Comparison of ENCODE assay signal across 16 mouse cellular contexts in the genomic region with DNA sequence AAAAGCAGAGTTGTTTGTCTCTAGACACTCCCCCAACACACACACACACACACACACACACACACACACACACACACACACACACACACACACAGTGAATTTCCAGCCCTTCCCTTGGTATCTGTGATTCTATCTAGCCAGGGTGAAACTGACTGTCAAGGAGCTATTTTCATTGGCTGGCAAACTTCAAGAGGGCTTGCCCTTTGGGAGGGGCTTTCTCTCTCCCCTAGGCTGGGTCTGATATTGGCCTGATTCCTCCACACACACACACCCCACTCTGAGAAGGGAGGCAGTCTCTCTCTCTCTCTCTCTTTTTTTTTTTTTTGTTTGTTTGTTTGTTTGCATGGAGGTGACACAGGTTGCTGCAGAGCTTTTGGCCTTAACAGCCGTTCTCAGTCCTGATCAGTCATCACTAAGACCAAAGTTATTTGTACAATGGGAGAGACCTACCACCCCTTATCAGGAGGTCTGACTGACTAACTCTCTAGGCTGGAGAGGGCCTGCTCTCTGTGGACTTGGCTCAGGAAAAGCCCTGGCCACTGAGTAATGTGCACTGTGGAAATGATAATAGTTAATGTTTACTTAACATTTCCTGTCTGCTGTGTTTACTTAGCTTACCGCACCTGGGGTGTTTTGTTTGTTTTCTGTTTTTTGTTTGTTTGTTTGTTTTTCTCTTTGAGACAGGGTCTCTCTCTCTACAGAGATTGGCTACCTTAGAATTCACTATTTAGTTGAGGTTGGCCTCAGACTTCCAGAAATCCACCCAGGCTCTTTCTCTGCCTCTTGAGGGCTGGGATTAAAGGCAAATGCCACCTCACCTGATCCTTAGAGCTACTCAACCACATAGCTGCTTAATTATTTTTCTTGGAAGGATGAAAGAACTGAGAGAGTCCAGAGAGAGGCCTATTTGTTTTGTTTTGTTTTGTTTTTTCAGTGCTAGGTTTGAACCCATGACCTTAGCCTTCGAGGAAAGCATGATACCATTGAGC. TPM values are rescaled to one million over a fixed set of nuclear protein-coding genes. Genes with fewer than 3 reads are reported as not detected.
A peak's percentile ranks its signal among the peaks of the same experiment; 100 is the strongest.
DNase-seq lines count a peak whose midpoint lies in the region; ATAC-seq and TF ChIP-seq lines count a peak whose summit lies in the region.
"Had no signal": no experiment of that assay in that cellular context is flagged by ENCODE, and none has a peak within 500 bp of the region (broad histone marks: within the 10 kb centered on the region; RNA-seq: fewer than 3 reads in every experiment).

No protein-coding gene starts in this region.

- TF ChIP-seq POLR2A in liver, adult 2 months (IDR thresholded peaks at IDR 0.05; ENCODE audit: extremely low read depth, insufficient read depth, low read length) = no peak

- peak; percentile 70 for DNase-seq in liver, adult 2 months (ENCODE audit: extremely low read depth, low read depth, low spot score)
- DNase-seq in liver = no peak
- no peak for DNase-seq in hindbrain, embryonic 11.5 days (ENCODE audit: low spot score)
- DNase-seq in heart, postnatal 4 days = no peak
- DNase-seq in midbrain, embryonic 10.5 days (ENCODE audit: low spot score) = no peak
- DNase-seq: cerebellum, postnatal 25 days; heart, postnatal 10 days; thymus, postnatal 4 days had no signal

- peak; percentile 31 for ATAC-seq in intestine, postnatal 0 days
- ATAC-seq in liver, embryonic 16.5 days (ENCODE audit: low read depth) = peak; percentile 80
- no peak for ATAC-seq in hindbrain, embryonic 11.5 days (ENCODE audit: low FRiP score)
- ATAC-seq: CD4-positive, CD25-positive, alpha-beta regulatory T cell, adult 4 months; forebrain, embryonic 15.5 days; midbrain, embryonic 13.5 days had no signal

- H3K4me1 ChIP-seq in liver, adult 2 months (ENCODE audit: control insufficient read depth, insufficient read depth, low read length) = no peaks in the 10 kb centered on the region; the same call in 1 of the 2 replicates
- no peaks in the 10 kb centered on the region; the same call in 1 of the 2 replicates for H3K4me1 ChIP-seq in intestine, postnatal 0 days (replicated peaks; ENCODE audit: control insufficient read depth, insufficient read depth, low read length)
- no peaks in the 10 kb centered on the region for H3K4me1 ChIP-seq in liver, embryonic 16.5 days (ENCODE audit: control insufficient read depth, low read depth, low read length)
- H3K4me1 ChIP-seq in hindbrain, embryonic 11.5 days (replicated peaks; ENCODE audit: control insufficient read depth, insufficient read depth, low read length) = no peaks in the 10 kb centered on the region
- no peaks in the 10 kb centered on the region for H3K4me1 ChIP-seq in midbrain, embryonic 10.5 days
- H3K4me1 ChIP-seq: embryonic facial prominence, embryonic 10.5 days; forebrain, embryonic 15.5 days; midbrain, embryonic 13.5 days had no signal

- H3K4me2 ChIP-seq in intestine, postnatal 0 days (replicated peaks; ENCODE audit: low read depth) = no peak overlapping the region
- H3K4me2 ChIP-seq in liver, embryonic 16.5 days (ENCODE audit: low read depth, low read length) = no peak overlapping the region
- no peak overlapping the region for H3K4me2 ChIP-seq in hindbrain, embryonic 11.5 days (replicated peaks; ENCODE audit: low read depth, low read length)
- H3K4me2 ChIP-seq: forebrain, embryonic 15.5 days; midbrain, embryonic 13.5 days had no signal

- WGBS in liver, adult 2 months = 16% methylated on average over 3 of the region's 3 CpGs
- WGBS in intestine, postnatal 0 days = 39% methylated on average over 3 of the region's 3 CpGs
- 45% methylated on average over 3 of the region's 3 CpGs for WGBS in liver, embryonic 16.5 days (ENCODE audit: insufficient replicate concordance)
- WGBS in hindbrain, embryonic 11.5 days = 68% methylated on average over 3 of the region's 3 CpGs
- WGBS in midbrain, embryonic 10.5 days = 66% methylated on average over 3 of the region's 3 CpGs

- no peaks in the 10 kb centered on the region for H3K36me3 ChIP-seq in liver, adult 2 months (ENCODE audit: control insufficient read depth, insufficient read depth, low read length)
- no peaks in the 10 kb centered on the region for H3K36me3 ChIP-seq in intestine, postnatal 0 days (ENCODE audit: control insufficient read depth, insufficient read depth)
- H3K36me3 ChIP-seq in liver, embryonic 16.5 days (ENCODE audit: control insufficient read depth, insufficient read depth) = no peaks in the 10 kb centered on the region
- H3K36me3 ChIP-seq in hindbrain, embryonic 11.5 days (ENCODE audit: control insufficient read depth, insufficient read depth, low read length) = no peaks in the 10 kb centered on the region
- no peaks in the 10 kb centered on the region for H3K36me3 ChIP-seq in midbrain, embryonic 10.5 days
- H3K36me3 ChIP-seq: embryonic facial prominence, embryonic 10.5 days; forebrain, embryonic 15.5 days; midbrain, embryonic 13.5 days had no signal

- no peaks in the 10 kb centered on the region for H3K79me2 ChIP-seq in liver, adult 2 months (ENCODE audit: control insufficient read depth, insufficient read depth, low read length)

- TF ChIP-seq CTCF in liver, adult 2 months (IDR thresholded peaks at IDR 0.05; ENCODE audit: low read depth, low read length) = no peak
- TF ChIP-seq CTCF in intestine, postnatal 0 days (IDR thresholded peaks at IDR 0.05; ENCODE audit: low read depth) = no peak

- H3K27ac ChIP-seq in liver, adult 2 months (replicated peaks; ENCODE audit: insufficient read depth, low read depth, low read length) = 0 out of 2 replicates have a peak overlapping the region, but pooled peaks have one; percentile 1
- peak overlapping the region; percentile 31 for H3K27ac ChIP-seq in intestine, postnatal 0 days (ENCODE audit: low read depth, low read length)
- peak overlapping the region; percentile 49; the same call in 1 of the 2 replicates for H3K27ac ChIP-seq in liver, embryonic 16.5 days (ENCODE audit: low read length)
- no peak overlapping the region for H3K27ac ChIP-seq in hindbrain, embryonic 11.5 days (ENCODE audit: low read depth, low read length)
- H3K27ac ChIP-seq in midbrain, embryonic 10.5 days (replicated peaks) = no peak overlapping the region
- H3K27ac ChIP-seq: embryonic facial prominence, embryonic 10.5 days; forebrain, embryonic 15.5 days; midbrain, embryonic 13.5 days had no signal

- no peak overlapping the region for H3K9ac ChIP-seq in liver, adult 2 months (ENCODE audit: low read depth, low read length)
- no peak overlapping the region for H3K9ac ChIP-seq in intestine, postnatal 0 days (ENCODE audit: low read depth, low read length)
- H3K9ac ChIP-seq in liver, embryonic 16.5 days (ENCODE audit: low read depth, low read length) = no peak overlapping the region
- no peak overlapping the region for H3K9ac ChIP-seq in hindbrain, embryonic 11.5 days (ENCODE audit: low read depth, low read length)
- H3K9ac ChIP-seq: forebrain, embryonic 15.5 days; midbrain, embryonic 13.5 days had no signal

- no peak overlapping the region for H3K4me3 ChIP-seq in liver, adult 2 months (ENCODE audit: insufficient read depth, low read depth, low read length)
- H3K4me3 ChIP-seq in intestine, postnatal 0 days (ENCODE audit: low read depth, low read length) = no peak overlapping the region
- H3K4me3 ChIP-seq in liver, embryonic 16.5 days (ENCODE audit: low read depth, low read length) = no peak overlapping the region
- H3K4me3 ChIP-seq in hindbrain, embryonic 11.5 days (ENCODE audit: low read depth, low read length) = no peak overlapping the region
- no peak overlapping the region for H3K4me3 ChIP-seq in midbrain, embryonic 10.5 days
- H3K4me3 ChIP-seq: embryonic facial prominence, embryonic 10.5 days; erythroblast, embryonic 14.5 days; forebrain, embryonic 15.5 days; midbrain, embryonic 13.5 days; myocyte had no signal

- H3K9me3 ChIP-seq in intestine, postnatal 0 days (ENCODE audit: control insufficient read depth) = no peaks in the 10 kb centered on the region
- no peaks in the 10 kb centered on the region for H3K9me3 ChIP-seq in liver, embryonic 16.5 days (replicated peaks; ENCODE audit: control insufficient read depth, low read length)
- H3K9me3 ChIP-seq in hindbrain, embryonic 11.5 days (ENCODE audit: control insufficient read depth, low read length) = no peaks in the 10 kb centered on the region
- H3K9me3 ChIP-seq in midbrain, embryonic 10.5 days (replicated peaks) = no peaks in the 10 kb centered on the region
- H3K9me3 ChIP-seq: embryonic facial prominence, embryonic 10.5 days; forebrain, embryonic 15.5 days; midbrain, embryonic 13.5 days had no signal

- no peaks in the 10 kb centered on the region for H3K27me3 ChIP-seq in liver, adult 2 months (ENCODE audit: control insufficient read depth, insufficient read depth, low read length)
- no peaks in the 10 kb centered on the region for H3K27me3 ChIP-seq in intestine, postnatal 0 days (replicated peaks; ENCODE audit: control insufficient read depth, insufficient read depth, low read length)
- no peaks in the 10 kb centered on the region for H3K27me3 ChIP-seq in liver, embryonic 16.5 days (ENCODE audit: control insufficient read depth, insufficient read depth, low read depth, low read length)
- H3K27me3 ChIP-seq in hindbrain, embryonic 11.5 days (ENCODE audit: control insufficient read depth, insufficient read depth, low read length) = no peaks in the 10 kb centered on the region
- H3K27me3 ChIP-seq in midbrain, embryonic 10.5 days (ENCODE audit: low read depth, poor library complexity, severe bottlenecking) = no peaks in the 10 kb centered on the region
- H3K27me3 ChIP-seq: forebrain, embryonic 15.5 days; midbrain, embryonic 13.5 days had no signal

RNA-seq across cellular contexts. Expression of gene Cdh1, which starts 14.4 kb away (rescaled TPM):
- 17.5 and 29.9 TPM in 2 replicates for total RNA-seq in liver, adult 2 months (2014; rRNA removed)
- polyA plus RNA-seq in liver, adult 2 months (2012; rRNA removed) = 8.8 and 19.8 TPM in 2 replicates
- 82.1 and 88.1 TPM in 2 replicates for polyA plus RNA-seq in intestine, postnatal 0 days (2015; fragmentation: Nextera tagmentation; extraction: Ambion mirVana)
- polyA plus RNA-seq in liver, embryonic 16.5 days (2015; fragmentation: Nextera tagmentation; extraction: Ambion mirVana) = 22.9 and 26.5 TPM in 2 replicates
- 6.0 and 6.7 TPM in 2 replicates for polyA plus RNA-seq in hindbrain, embryonic 11.5 days (2014; fragmentation: Nextera tagmentation; extraction: Ambion mirVana)
- total RNA-seq in heart, postnatal 4 days (2021) = under 1 TPM; 0.10 to 0.23 TPM
- polyA plus RNA-seq in midbrain, embryonic 10.5 days (2016; fragmentation: Nextera tagmentation; extraction: Ambion mirVana) = 8.2 and 8.7 TPM in 2 replicates
- polyA plus RNA-seq: erythroblast, embryonic 14.5 days had no signal

RNA-seq across cellular contexts. Expression of gene Gm10073, which starts 15.5 kb away (rescaled TPM):
- 11.3 and 12.4 TPM in 2 replicates for total RNA-seq in liver, adult 2 months (2014; rRNA removed)
- polyA plus RNA-seq in liver, adult 2 months (2012; rRNA removed) = 64.6 and 78.5 TPM in 2 replicates
- 8.8 and 9.2 TPM in 2 replicates for polyA plus RNA-seq in intestine, postnatal 0 days (2015; fragmentation: Nextera tagmentation; extraction: Ambion mirVana)
- polyA plus RNA-seq in liver, embryonic 16.5 days (2015; fragmentation: Nextera tagmentation; extraction: Ambion mirVana) = 6.8 and 7.2 TPM in 2 replicates
- 3.7 and 4.8 TPM in 2 replicates for polyA plus RNA-seq in hindbrain, embryonic 11.5 days (2014; fragmentation: Nextera tagmentation; extraction: Ambion mirVana)
- total RNA-seq in heart, postnatal 4 days (2021) = 100 to 1,000 TPM; 125 to 128 TPM
- 5.7 and 7.1 TPM in 2 replicates for polyA plus RNA-seq in midbrain, embryonic 10.5 days (2016; fragmentation: Nextera tagmentation; extraction: Ambion mirVana)

Comparison
In these comparisons a context has a peak if more than half of its experiments do, and no peak if none do; other contexts are left out.
1. H3K27ac ChIP-seq: peak in liver, adult 2 months (single experiment), intestine, postnatal 0 days (single experiment) and liver, embryonic 16.5 days (single experiment); none in hindbrain, embryonic 11.5 days (single experiment) and midbrain, embryonic 10.5 days (single experiment).